Mouse (Mus musculus) c-Kit-positive CD71-positive TER-119-negative erythroid progenitor cells, embryonic 14.5 days (primary cell): ENCODE measurements around the gene Vmn1r118.
"Not testable (repeated sequence)": the region's sequence is repeated elsewhere in the genome, so short reads cannot be mapped to it uniquely, and the experiment has no call there.

Experiments used
- DNase-seq: peaks from one replicate; pipeline ENCODE4 v3.0.0-alpha.2; 2013; ENCODE audit warnings: low read depth

The Vmn1r118 gene

GRCm38 (mm10) chr7:20912247-20912646 lies at the start of gene Vmn1r118:
Gene Vmn1r118, minus strand, starts transcription at chr7:20912347.
- DNase-seq, result not testable (repeated sequence)

DNA sequence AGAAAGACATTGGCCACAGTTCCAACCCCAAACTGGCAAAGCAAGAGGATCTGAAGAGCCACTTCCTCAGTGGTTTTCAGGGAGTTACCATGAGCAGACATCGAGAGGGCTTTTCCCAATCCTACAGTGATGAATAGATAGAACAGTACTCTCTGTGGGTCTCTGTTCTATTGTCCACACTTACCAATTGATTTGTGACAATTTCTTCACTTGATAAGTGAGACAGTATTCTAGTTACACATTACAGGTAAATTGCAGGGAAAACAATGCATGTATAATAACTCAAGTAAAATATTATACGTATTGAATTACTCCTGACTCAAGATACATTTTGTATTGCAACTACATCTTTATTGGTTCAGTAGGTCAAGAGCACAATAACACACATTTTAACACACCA lies 28.1 kb downstream of the Vmn1r118 start, which contains the start of gene Vmn1r117:
Gene Vmn1r117, minus strand, starts transcription at position 101 of the 400 bp plus-strand sequence.
- DNase-seq, result not testable (repeated sequence)

- DNase-seq, result not testable (repeated sequence)
Observed at GRCm38 (mm10) chr7:20871956-20872355, 40.2 kb downstream of the Vmn1r118 start, which contains the start of gene Vmn1r116. Gene Vmn1r116, plus strand, starts transcription at chr7:20872256.
